Mouse (Mus musculus) liver, embryonic 14.5 days (tissue): ENCODE results near the gene Nsg2. TPM values are rescaled to one million over a fixed set of nuclear protein-coding genes. Genes with fewer than 3 reads are reported as not detected.
"Not testable (repeated sequence)": the region's sequence is repeated elsewhere in the genome, so short reads cannot be mapped to it uniquely, and the experiment has no call there.

Source experiments
- ATAC-seq: fragments of 200-750 bp; cut with Nextera tagmentation; 2 replicates; pipeline ENCODE4 v1.8.0; 2017; ENCODE audit warnings: moderate number of reproducible peaks, mild to moderate bottlenecking, moderate library complexity; ENCODE audit not compliant: insufficient read depth
- DNase-seq, 3 experiments: peaks; one replicate each; pipeline ENCODE4 v3.0.0-alpha.2; 2012 to 2013; ENCODE audit warnings: low read depth in 3 of 3, low spot score in 3 of 3
- H3K27ac ChIP-seq: fragments of 300-500 bp; sonication (generic); 2 replicates; pipeline ENCODE4 v1.5.1; 2014; ENCODE audit warnings: moderate library complexity, mild to moderate bottlenecking, control low read depth, inconsistent platforms
- H3K27me3 ChIP-seq: fragments of 300-500 bp; sonication (generic); 2 replicates; pipeline ENCODE4 v1.6.1; 2014; ENCODE audit warnings: mild to moderate bottlenecking, low read length, moderate library complexity; ENCODE audit not compliant: control insufficient read depth, insufficient read depth
- H3K36me3 ChIP-seq: fragments of 300-500 bp; sonication (generic); replicated peaks from 2 replicates; pipeline ENCODE4 v1.6.1; 2014; ENCODE audit warnings: low read depth; ENCODE audit not compliant: control insufficient read depth, insufficient read depth
- H3K4me1 ChIP-seq, 2 experiments: fragments of 200-500 bp in 1 of 2; fragments of 300-500 bp in 1 of 2; sonication (generic) in 1 of 2; replicated peaks; 2 replicates each; pipeline ENCODE4 v1.6.1; 2012 to 2014; ENCODE audit warnings: antibody characterized with exemption in 1 of 2, inconsistent platforms in 1 of 2, low read length in 1 of 2; ENCODE audit not compliant: control insufficient read depth in 2 of 2, insufficient read depth in 2 of 2
- H3K4me2 ChIP-seq: fragments of 300-500 bp; sonication (generic); 2 replicates; pipeline ENCODE4 v1.6.1; 2014; ENCODE audit warnings: low read depth, mild to moderate bottlenecking, control low read depth, moderate library complexity
- H3K4me3 ChIP-seq, 2 experiments: fragments of 200-500 bp in 1 of 2; fragments of 300-500 bp in 1 of 2; sonication (generic) in 1 of 2; 2 replicates each; pipeline ENCODE4 v1.5.1; 2012 to 2014; ENCODE audit warnings: low read depth in 2 of 2, low read length in 2 of 2, mild to moderate bottlenecking in 2 of 2, control low read depth in 1 of 2, inconsistent platforms in 1 of 2, moderate library complexity in 1 of 2; ENCODE audit not compliant: insufficient read depth in 1 of 2
- H3K9ac ChIP-seq: fragments of 300-500 bp; sonication (generic); replicated peaks from 2 replicates; pipeline ENCODE4 v1.6.1; 2014; ENCODE audit warnings: mild to moderate bottlenecking, control low read depth, moderate library complexity
- H3K9me3 ChIP-seq: fragments of 300-500 bp; sonication (generic); 2 replicates; pipeline ENCODE4 v1.6.1; 2016; ENCODE audit warnings: low read length, mixed read lengths; ENCODE audit not compliant: control insufficient read depth
- CTCF ChIP-seq: IDR thresholded peaks from 2 replicates; pipeline ENCODE4 v1.5.1; 2016; ENCODE audit warnings: antibody characterized with exemption, low read depth, control low read depth
- EP300 ChIP-seq: IDR thresholded peaks from 2 replicates; pipeline ENCODE4 v1.6.1; 2016; ENCODE audit warnings: antibody characterized with exemption, low read depth
- WGBS: fragments of 180-500 bp; shearing (Covaris S2); extraction: QIAGEN DNeasy Blood & Tissue Kit; methylation state at CpG from one replicate; pipeline ENCODE4 v1.1.7; 2014; ENCODE audit not compliant: insufficient replicate concordance; 5-methylcytosine and 5-hydroxymethylcytosine counted together
- polyA plus RNA-seq, 2 experiments: library from polyadenylated mRNA; depleted of rRNA in 1 of 2; stranded (reverse) in 1 of 2; unstranded in 1 of 2; fragments of >200 nt; fragmentation: Nextera tagmentation in 1 of 2; extraction: Ambion mirVana in 1 of 2; gene quantifications; 2 replicates each; pipeline versions ENCODE4 v1.2.1 to v1.2.3; 2012 to 2014

Gene Nsg2
- polyA plus RNA-seq, 2 experiments = 0.09 TPM; not detected in 1

DNA sequence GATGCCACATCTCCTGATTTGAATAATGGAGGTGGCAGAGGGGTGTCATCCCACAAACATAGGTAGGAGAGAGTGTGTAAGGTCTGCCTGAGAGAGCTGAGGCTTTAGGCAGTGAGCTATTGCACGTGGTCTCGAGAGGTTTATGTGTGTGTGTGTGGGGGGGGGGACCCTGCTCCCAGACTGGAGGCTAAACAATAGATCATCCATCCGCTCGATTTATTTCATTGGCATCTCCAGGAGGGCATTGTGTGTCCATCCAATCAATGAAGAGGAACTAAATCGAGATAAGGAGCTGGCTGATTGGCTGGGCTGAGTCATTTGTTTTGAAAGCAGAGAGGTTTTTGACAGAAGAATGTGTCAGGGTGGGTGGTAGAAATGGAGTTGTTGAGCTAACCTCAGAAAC lies 2.4 kb downstream of the Nsg2 start:
- Histone ChIP-seq H3K36me3 (no peaks in the 10 kb centered on the region), H3K4me2 (no peak overlapping the region), H3K4me3 (no peak overlapping the region), H3K4me1 (no peaks in the 10 kb centered on the region), H3K9me3 (no peaks in the 10 kb centered on the region), H3K27ac (no peak overlapping the region), H3K9ac (no peak overlapping the region), H3K27me3 (no peaks in the 10 kb centered on the region; the same call in none of the 2 replicates)
- TF ChIP-seq CTCF = no peak
- TF ChIP-seq EP300 = no peak
- 4% methylated on average over 5 of the region's 5 CpGs for WGBS
- DNase-seq (no peak), ATAC-seq (no peak)

DNA sequence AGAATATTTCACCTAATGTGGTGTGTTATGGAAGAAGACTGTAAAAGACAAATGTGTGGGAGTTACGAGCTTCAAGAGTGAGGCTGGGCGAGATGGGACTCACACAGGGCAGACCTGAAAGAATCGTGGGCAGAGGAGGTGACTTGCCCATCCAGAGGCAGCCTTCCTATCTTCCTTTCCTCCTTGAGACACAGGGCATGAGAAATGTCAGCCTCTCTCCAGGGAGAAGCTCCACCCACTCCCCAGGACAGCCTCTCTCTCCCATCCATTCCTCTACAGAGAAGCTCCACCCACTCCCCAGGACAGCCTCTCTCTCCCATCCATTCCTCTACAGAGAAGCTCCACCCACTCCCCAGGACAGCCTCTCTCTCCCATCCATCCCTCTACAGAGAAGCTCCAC lies 7.8 kb downstream of the Nsg2 start:
- not testable (repeated sequence) for DNase-seq, H3K27ac ChIP-seq, H3K4me3 ChIP-seq, H3K4me1 ChIP-seq, H3K36me3 ChIP-seq, ATAC-seq, H3K9ac ChIP-seq, H3K9me3 ChIP-seq, H3K27me3 ChIP-seq, H3K4me2 ChIP-seq
- 58% methylated on average over 3 of the region's 3 CpGs for WGBS

DNA sequence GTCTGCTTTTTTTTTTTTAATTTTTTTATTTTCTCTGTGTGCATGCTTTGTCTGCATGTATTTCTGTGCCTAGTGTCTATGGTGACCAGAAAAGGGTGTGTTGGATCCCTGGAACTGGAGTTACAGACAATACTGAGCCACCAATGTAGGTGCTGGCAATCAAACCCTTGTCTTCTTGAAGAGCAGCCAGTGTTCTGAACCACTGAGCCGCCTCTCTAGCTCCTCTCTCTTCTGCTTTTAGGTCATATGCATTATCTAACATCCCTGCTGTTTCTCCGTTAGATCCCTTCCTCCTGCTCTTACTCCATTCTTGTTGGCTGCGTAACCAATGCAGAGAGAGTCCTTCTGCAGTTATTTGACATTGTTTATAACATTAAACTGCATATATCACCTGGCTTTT lies 8.6 kb downstream of the Nsg2 start:
- WGBS = 64% methylated on average over 3 of the region's 3 CpGs
- no peak for ATAC-seq

DNA sequence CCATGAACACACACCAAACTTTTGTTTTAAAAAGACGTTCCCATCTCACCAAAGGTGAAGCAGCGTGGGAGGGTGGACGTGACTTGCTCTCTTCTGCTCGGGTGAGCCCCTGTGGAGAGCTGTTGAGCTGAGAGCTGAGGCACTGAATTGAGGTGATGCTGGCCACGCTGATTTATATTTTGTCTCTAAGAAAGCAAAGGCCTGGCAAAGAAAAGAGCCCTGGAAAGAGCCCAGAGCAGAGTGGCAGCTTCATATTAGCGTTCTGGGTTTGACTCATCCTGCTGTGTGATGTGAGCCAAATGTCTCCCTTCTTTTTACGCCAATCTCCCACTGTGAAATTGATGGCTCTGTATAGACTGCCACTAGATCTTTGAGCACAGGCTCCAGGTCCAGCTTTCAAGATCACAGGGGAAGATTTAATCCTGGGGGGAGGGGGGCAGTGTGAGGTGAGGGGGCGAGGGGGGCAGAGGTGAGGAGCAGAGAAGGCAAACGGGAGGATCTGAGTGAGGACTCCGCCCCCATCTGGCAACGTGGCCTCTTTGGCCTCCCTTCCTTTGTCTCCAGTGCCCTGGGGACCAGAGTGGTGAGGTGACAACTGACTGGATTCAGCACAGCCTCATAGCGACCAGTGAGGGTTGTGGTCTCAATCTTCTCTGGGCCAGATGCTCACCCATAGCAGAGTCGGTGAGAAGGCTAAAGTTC lies 9.8 kb downstream of the Nsg2 start:
- WGBS = 47% methylated on average over 13 of the region's 13 CpGs
- H3K27me3 ChIP-seq = no peaks in the 10 kb centered on the region
- no peak for TF ChIP-seq CTCF
- no peak for TF ChIP-seq EP300
- no peak overlapping the region for H3K4me2 ChIP-seq
- H3K9me3 ChIP-seq = no peaks in the 10 kb centered on the region
- DNase-seq (no peak), ATAC-seq (no peak)
- no peaks in the 10 kb centered on the region for H3K4me1 ChIP-seq
- H3K9ac ChIP-seq = no peak overlapping the region
- no peak overlapping the region for H3K27ac ChIP-seq
- no peaks in the 10 kb centered on the region for H3K36me3 ChIP-seq
- H3K4me3 ChIP-seq = no peak overlapping the region

More for the DNA sequence above, 8.6 kb downstream of the Nsg2 start:
- Histone ChIP-seq H3K9me3 (no peaks in the 10 kb centered on the region), H3K9ac (no peak overlapping the region), H3K4me1 (no peaks in the 10 kb centered on the region), H3K27ac (no peak overlapping the region), H3K27me3 (no peaks in the 10 kb centered on the region), H3K4me2 (no peak overlapping the region), H3K36me3 (no peaks in the 10 kb centered on the region), H3K4me3 (no peak overlapping the region)
- DNase-seq = no peak
- TF ChIP-seq CTCF = no peak
- no peak for TF ChIP-seq EP300

DNA sequence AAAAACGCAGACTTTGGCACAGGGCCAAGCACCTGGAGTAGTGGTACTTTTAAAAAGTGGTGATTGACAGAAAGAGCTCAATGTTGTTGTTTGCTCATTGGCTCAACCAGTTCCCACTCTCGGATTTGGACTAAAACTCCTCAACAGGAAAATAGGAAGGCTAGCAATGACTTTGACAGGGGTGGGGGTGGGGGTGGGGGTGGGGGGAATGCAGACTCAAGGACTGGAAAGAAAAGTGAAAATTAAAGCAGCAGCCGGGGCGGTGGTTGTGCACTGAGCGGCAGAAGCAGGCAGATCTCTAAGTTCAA lies 10.4 kb downstream of the Nsg2 start:
- H3K4me3 ChIP-seq = no peak overlapping the region
- no peaks in the 10 kb centered on the region for H3K27me3 ChIP-seq
- DNase-seq (no peak), ATAC-seq (no peak)
- H3K27ac ChIP-seq = no peak overlapping the region
- no peak overlapping the region for H3K9ac ChIP-seq
- TF ChIP-seq CTCF (no peak), EP300 (no peak)
- H3K9me3 ChIP-seq = no peaks in the 10 kb centered on the region
- H3K36me3 ChIP-seq = no peaks in the 10 kb centered on the region
- 63% methylated on average over 5 of the region's 5 CpGs for WGBS
- no peak overlapping the region for H3K4me2 ChIP-seq
- H3K4me1 ChIP-seq = no peaks in the 10 kb centered on the region
